Mouse (Mus musculus): ENCODE data around the gene Gpbp1.

GRCm38 (mm10) chr13:111488651-111489501, 1.0 kb downstream of the Gpbp1 start:
- no peak for TF ChIP-seq CTCF (IDR thresholded peaks at IDR 0.05; ENCODE audit: low read depth)
- no peak for TF ChIP-seq EP300 (optimal IDR thresholded peaks at IDR 0.05)
